Comparison of ENCODE assay signal across 7 mouse cellular contexts in the genomic region with DNA sequence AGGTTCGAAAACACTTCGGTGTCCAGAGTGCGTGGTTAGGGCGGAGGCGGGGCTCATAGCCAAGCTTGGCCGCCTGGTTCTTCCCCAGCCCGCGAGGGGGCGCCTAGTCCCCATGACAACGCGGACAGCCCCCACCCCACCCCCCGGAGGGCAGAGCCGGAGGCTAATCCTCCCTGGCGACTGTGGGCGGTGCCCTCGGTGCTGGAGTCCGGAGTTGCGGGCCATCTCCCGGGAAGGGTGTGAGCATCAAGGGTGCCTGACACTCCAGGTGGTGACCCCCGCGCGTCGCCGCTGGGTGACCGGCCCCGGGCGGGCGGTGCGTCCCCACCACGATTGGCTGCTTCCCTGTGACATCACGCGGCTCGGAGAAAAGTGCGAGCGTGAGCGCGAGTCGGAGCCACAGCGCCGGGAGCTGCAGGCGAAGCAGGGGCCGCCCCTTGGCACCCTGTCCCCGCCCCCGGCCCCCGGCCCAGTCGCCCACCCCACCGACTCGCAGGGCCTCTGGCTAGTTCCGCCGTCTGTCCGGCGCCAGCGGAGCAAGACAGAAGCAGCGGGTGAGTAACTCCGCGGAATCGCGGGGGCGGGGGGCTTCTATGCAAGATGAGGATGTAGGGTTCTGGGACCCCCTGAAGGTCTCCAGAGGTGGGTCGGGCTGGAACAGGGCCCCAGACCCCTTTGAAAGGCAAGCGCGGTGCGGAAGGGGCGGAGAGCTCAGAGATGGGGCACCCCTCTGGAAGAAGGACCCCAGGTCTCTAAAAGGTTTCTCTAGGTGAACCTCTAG. TPM values are rescaled to one million over a fixed set of nuclear protein-coding genes. Genes with fewer than 3 reads are reported as not detected.
DNase-seq lines count a peak whose midpoint lies in the region; ATAC-seq and TF ChIP-seq lines count a peak whose summit lies in the region.

No protein-coding gene starts in this region.

- H3K4me1 ChIP-seq in intestine, postnatal 0 days (replicated peaks; ENCODE audit: control insufficient read depth, insufficient read depth, low read length), result peaks cover 9% of the 10 kb centered on the region; the same call in 1 of the 2 replicates
- peaks cover 12% of the 10 kb centered on the region; the same call in 1 of the 2 replicates for H3K4me1 ChIP-seq in limb, embryonic 11.5 days (ENCODE audit: control insufficient read depth, insufficient read depth, low read length)
- peaks cover 27% of the 10 kb centered on the region for H3K4me1 ChIP-seq in midbrain, embryonic 15.5 days
- H3K4me1 ChIP-seq in stomach, embryonic 16.5 days (ENCODE audit: control insufficient read depth, insufficient read depth, low read length), result peaks cover 19% of the 10 kb centered on the region

- no peak overlapping the region for H3K27ac ChIP-seq in intestine, postnatal 0 days (ENCODE audit: low read depth, low read length)
- no peak overlapping the region for H3K27ac ChIP-seq in limb, embryonic 11.5 days (replicated peaks; ENCODE audit: low read depth, low read length)
- H3K27ac ChIP-seq in midbrain, embryonic 15.5 days, result no peak overlapping the region
- H3K27ac ChIP-seq in stomach, embryonic 16.5 days (ENCODE audit: low read length), result no peak overlapping the region

- H3K4me3 ChIP-seq in intestine, postnatal 0 days (ENCODE audit: low read depth, low read length), result peak overlapping the region; percentile 52
- peak overlapping the region; percentile 50 for H3K4me3 ChIP-seq in limb, embryonic 11.5 days (ENCODE audit: low read depth, low read length)
- peak overlapping the region; percentile 73 for H3K4me3 ChIP-seq in midbrain, embryonic 15.5 days
- H3K4me3 ChIP-seq in stomach, embryonic 16.5 days (replicated peaks; ENCODE audit: low read length), result peak overlapping the region; percentile 58

- H3K4me2 ChIP-seq in intestine, postnatal 0 days (replicated peaks; ENCODE audit: low read depth), result peak overlapping the region; percentile 90
- peak overlapping the region; percentile 71 for H3K4me2 ChIP-seq in limb, embryonic 11.5 days (ENCODE audit: low read depth, severe bottlenecking)
- H3K4me2 ChIP-seq in midbrain, embryonic 15.5 days, result peak overlapping the region; percentile 95
- H3K4me2 ChIP-seq in stomach, embryonic 16.5 days (ENCODE audit: low read depth, low read length), result peak overlapping the region; percentile 89

- peak; percentile 79 for DNase-seq in Muller cell, postnatal 12 days (ENCODE audit: inconsistent ontology term)
- DNase-seq in cerebellum, adult 18-20 months, result peak; percentile 48 to 64
- DNase-seq in forelimb bud, embryonic 11.5 days (ENCODE audit: low read depth, low spot score), result peak; percentile 54
- DNase-seq in limb, embryonic 11.5 days (ENCODE audit: low spot score), result peak; percentile 81

- peaks cover 22% of the 10 kb centered on the region for H3K36me3 ChIP-seq in intestine, postnatal 0 days (ENCODE audit: control insufficient read depth, insufficient read depth)
- peaks cover 5% of the 10 kb centered on the region; the same call in 1 of the 2 replicates for H3K36me3 ChIP-seq in limb, embryonic 11.5 days (ENCODE audit: control insufficient read depth, insufficient read depth, low read length)
- peaks cover 20% of the 10 kb centered on the region for H3K36me3 ChIP-seq in midbrain, embryonic 15.5 days (replicated peaks)
- no peaks in the 10 kb centered on the region for H3K36me3 ChIP-seq in stomach, embryonic 16.5 days (ENCODE audit: control insufficient read depth, insufficient read depth, low read length)

- H3K9ac ChIP-seq in intestine, postnatal 0 days (ENCODE audit: low read depth, low read length), result no peak overlapping the region
- 0 out of 2 replicates have a peak overlapping the region, but pooled peaks have one; percentile 30 for H3K9ac ChIP-seq in limb, embryonic 11.5 days (ENCODE audit: low read length)
- peak overlapping the region; percentile 52 for H3K9ac ChIP-seq in midbrain, embryonic 15.5 days
- peak overlapping the region; percentile 46 for H3K9ac ChIP-seq in stomach, embryonic 16.5 days (ENCODE audit: low read length)

- under 1% methylated on average over 64 of the region's 64 CpGs for WGBS in intestine, postnatal 0 days
- whole genome bisulfite sequencing in limb, embryonic 11.5 days, result 1% methylated on average over 64 of the region's 64 CpGs
- under 1% methylated on average over 64 of the region's 64 CpGs for WGBS in midbrain, embryonic 15.5 days
- WGBS in stomach, embryonic 16.5 days, result under 1% methylated on average over 64 of the region's 64 CpGs

- no peaks in the 10 kb centered on the region for H3K9me3 ChIP-seq in intestine, postnatal 0 days (ENCODE audit: control insufficient read depth)
- no peaks in the 10 kb centered on the region for H3K9me3 ChIP-seq in limb, embryonic 11.5 days (ENCODE audit: control insufficient read depth, low read length)
- no peaks in the 10 kb centered on the region for H3K9me3 ChIP-seq in midbrain, embryonic 15.5 days
- no peaks in the 10 kb centered on the region for H3K9me3 ChIP-seq in stomach, embryonic 16.5 days (replicated peaks; ENCODE audit: control insufficient read depth, low read length)

- H3K27me3 ChIP-seq in intestine, postnatal 0 days (replicated peaks; ENCODE audit: control insufficient read depth, insufficient read depth, low read length), result peaks cover 39% of the 10 kb centered on the region
- peaks cover 36% of the 10 kb centered on the region for H3K27me3 ChIP-seq in limb, embryonic 11.5 days (ENCODE audit: control insufficient read depth, insufficient read depth, low read length)
- peaks cover 56% of the 10 kb centered on the region for H3K27me3 ChIP-seq in midbrain, embryonic 15.5 days (replicated peaks)
- H3K27me3 ChIP-seq in stomach, embryonic 16.5 days (ENCODE audit: control insufficient read depth, insufficient read depth, low read length), result peaks cover 27% of the 10 kb centered on the region

- peak; percentile 65 for TF ChIP-seq CTCF in intestine, postnatal 0 days (IDR thresholded peaks at IDR 0.05; ENCODE audit: low read depth)

- peak; percentile 18 for ATAC-seq in intestine, postnatal 0 days
- ATAC-seq in limb, embryonic 11.5 days (ENCODE audit: insufficient number of reproducible peaks, low FRiP score, low TSS enrichment, low read depth), result peak; percentile 54
- ATAC-seq in midbrain, embryonic 15.5 days (replicated peaks), result peak; percentile 69
- ATAC-seq in stomach, embryonic 16.5 days (ENCODE audit: insufficient read depth, low FRiP score), result peak; percentile 49; the same call in 1 of the 2 replicates

RNA-seq across cellular contexts. Expression of gene Chrm4, which starts 5.1 kb away (rescaled TPM):
- polyA plus RNA-seq in intestine, postnatal 0 days (2015; fragmentation: Nextera tagmentation; extraction: Ambion mirVana), result 0.24 and 0.26 TPM in 2 replicates
- polyA plus RNA-seq in limb, embryonic 11.5 days (2014; fragmentation: Nextera tagmentation; extraction: Ambion mirVana), result 0.53 and 0.68 TPM in 2 replicates
- 0.57 and 0.66 TPM in 2 replicates for polyA plus RNA-seq in midbrain, embryonic 15.5 days (2015; fragmentation: Nextera tagmentation; extraction: Ambion mirVana)
- 0.27 and 0.31 TPM in 2 replicates for polyA plus RNA-seq in stomach, embryonic 16.5 days (2015; fragmentation: Nextera tagmentation; extraction: Ambion mirVana)

RNA-seq across cellular contexts. Expression of gene Mdk, which starts 10.1 kb away (rescaled TPM):
- 119 and 128 TPM in 2 replicates for polyA plus RNA-seq in intestine, postnatal 0 days (2015; fragmentation: Nextera tagmentation; extraction: Ambion mirVana)
- polyA plus RNA-seq in limb, embryonic 11.5 days (2014; fragmentation: Nextera tagmentation; extraction: Ambion mirVana), result 2,345 and 2,452 TPM in 2 replicates
- 132 and 158 TPM in 2 replicates for polyA plus RNA-seq in midbrain, embryonic 15.5 days (2015; fragmentation: Nextera tagmentation; extraction: Ambion mirVana)
- polyA plus RNA-seq in stomach, embryonic 16.5 days (2015; fragmentation: Nextera tagmentation; extraction: Ambion mirVana), result 458 and 550 TPM in 2 replicates

RNA-seq across cellular contexts. Expression of gene Gm9821, which starts 23.5 kb away (rescaled TPM):
- polyA plus RNA-seq in intestine, postnatal 0 days (2015; fragmentation: Nextera tagmentation; extraction: Ambion mirVana), result 0.21 and 0.30 TPM in 2 replicates
- polyA plus RNA-seq in limb, embryonic 11.5 days (2014; fragmentation: Nextera tagmentation; extraction: Ambion mirVana), result 0.32 and 0.48 TPM in 2 replicates
- polyA plus RNA-seq in midbrain, embryonic 15.5 days (2015; fragmentation: Nextera tagmentation; extraction: Ambion mirVana), result 0.20 and 0.31 TPM in 2 replicates
- polyA plus RNA-seq in stomach, embryonic 16.5 days (2015; fragmentation: Nextera tagmentation; extraction: Ambion mirVana), result 0.83 and 0.91 TPM in 2 replicates

RNA-seq across cellular contexts. Expression of gene Dgkz, which starts 53.7 kb away (rescaled TPM):
- polyA plus RNA-seq in intestine, postnatal 0 days (2015; fragmentation: Nextera tagmentation; extraction: Ambion mirVana), result 53.2 and 56.8 TPM in 2 replicates
- 36.9 and 37.6 TPM in 2 replicates for polyA plus RNA-seq in limb, embryonic 11.5 days (2014; fragmentation: Nextera tagmentation; extraction: Ambion mirVana)
- polyA plus RNA-seq in midbrain, embryonic 15.5 days (2015; fragmentation: Nextera tagmentation; extraction: Ambion mirVana), result 32.2 and 36.1 TPM in 2 replicates
- polyA plus RNA-seq in stomach, embryonic 16.5 days (2015; fragmentation: Nextera tagmentation; extraction: Ambion mirVana), result 34.9 and 38.3 TPM in 2 replicates

Comparison
In these comparisons a context has a peak if more than half of its experiments do, and no peak if none do; other contexts are left out.
1. ATAC-seq: peak in every context shown above with its lines; median percentile 69 in midbrain, embryonic 15.5 days; 54 in limb, embryonic 11.5 days; 49 in stomach, embryonic 16.5 days; 18 in intestine, postnatal 0 days.